Mouse (Mus musculus): Measurements from ENCODE around the gene Mif4gd. TPM values are rescaled to one million over a fixed set of nuclear protein-coding genes. Genes with fewer than 3 reads are reported as not detected.
A peak's percentile ranks its signal among the peaks of the same experiment; 100 is the strongest.
"Not testable (repeated sequence)": the region's sequence is repeated elsewhere in the genome, so short reads cannot be mapped to it uniquely, and the experiment has no call there.

Gene Mif4gd
- 31.9 and 34.4 TPM in 2 replicates for polyA plus RNA-seq (2015; fragmentation: Nextera tagmentation; extraction: Ambion mirVana)

GRCm38 (mm10) chr11:115612410-115613137 lies at the start of gene Mif4gd:
Mif4gd (minus strand) TSS chr11:115612969.
- Histone ChIP-seq H3K36me3 (peaks cover 18% of the 10 kb centered on the region; the same call in 1 of the 2 replicates), H3K27ac (peak within 1 kb of the TSS; percentile 98), H3K4me1 (peaks cover 19% of the 10 kb centered on the region; the same call in 1 of the 2 replicates), H3K4me2 (peak within 1 kb of the TSS; percentile 91), H3K27me3 (replicated peaks) (no peaks in the 10 kb centered on the region), H3K9ac (peak within 1 kb of the TSS; percentile 81), H3K9me3 (no peaks in the 10 kb centered on the region), H3K4me3 (replicated peaks) (peak within 1 kb of the TSS; percentile 79)
- peak; percentile 84 for ATAC-seq (ENCODE audit: insufficient read depth, low FRiP score, low read depth)
- under 1% methylated on average over 68 of the region's 80 CpGs for WGBS

DNA sequence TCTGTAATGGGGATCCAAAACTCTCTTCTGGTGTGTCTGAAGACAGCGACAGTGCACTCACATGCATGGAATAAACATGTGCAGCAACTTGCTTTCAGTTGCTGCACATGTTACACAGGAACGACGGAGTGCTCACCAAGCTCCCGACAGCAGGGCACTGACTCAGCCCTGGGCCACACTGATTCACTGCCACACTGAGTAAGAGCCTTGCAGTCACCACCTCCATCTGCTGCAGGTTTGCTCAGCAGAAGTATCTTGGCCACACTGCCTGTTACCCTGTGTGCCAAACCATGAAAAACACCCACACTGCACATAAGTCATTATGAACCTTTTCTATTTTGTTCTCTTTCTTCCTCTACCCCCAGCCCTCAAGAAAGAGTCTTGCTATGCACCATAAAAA lies 47.6 kb upstream of the Mif4gd start:
- H3K4me1 ChIP-seq = no peaks in the 10 kb centered on the region
- H3K4me2 ChIP-seq = no peak overlapping the region
- ATAC-seq (ENCODE audit: insufficient read depth, low FRiP score, low read depth) = no peak
- no peaks in the 10 kb centered on the region for H3K36me3 ChIP-seq
- H3K4me3 ChIP-seq (replicated peaks) = no peak overlapping the region
- no peaks in the 10 kb centered on the region for H3K27me3 ChIP-seq (replicated peaks)
- H3K9me3 ChIP-seq = no peaks in the 10 kb centered on the region
- H3K9ac ChIP-seq = no peak overlapping the region
- H3K27ac ChIP-seq = no peak overlapping the region
- WGBS = 90% methylated on average over 4 of the region's 4 CpGs

GRCm38 (mm10) chr11:115658521-115658920 lies 45.8 kb upstream of the Mif4gd start:
- WGBS = 80% methylated on average over 6 of the region's 6 CpGs
- Histone ChIP-seq H3K9ac (no peak overlapping the region), H3K27ac (no peak overlapping the region), H3K4me1 (no peaks in the 10 kb centered on the region), H3K4me2 (no peak overlapping the region), H3K36me3 (peaks cover 6% of the 10 kb centered on the region; the same call in 1 of the 2 replicates), H3K9me3 (no peaks in the 10 kb centered on the region), H3K27me3 (replicated peaks) (no peaks in the 10 kb centered on the region), H3K4me3 (replicated peaks) (no peak overlapping the region)
- no peak for ATAC-seq (ENCODE audit: insufficient read depth, low FRiP score, low read depth)

DNA sequence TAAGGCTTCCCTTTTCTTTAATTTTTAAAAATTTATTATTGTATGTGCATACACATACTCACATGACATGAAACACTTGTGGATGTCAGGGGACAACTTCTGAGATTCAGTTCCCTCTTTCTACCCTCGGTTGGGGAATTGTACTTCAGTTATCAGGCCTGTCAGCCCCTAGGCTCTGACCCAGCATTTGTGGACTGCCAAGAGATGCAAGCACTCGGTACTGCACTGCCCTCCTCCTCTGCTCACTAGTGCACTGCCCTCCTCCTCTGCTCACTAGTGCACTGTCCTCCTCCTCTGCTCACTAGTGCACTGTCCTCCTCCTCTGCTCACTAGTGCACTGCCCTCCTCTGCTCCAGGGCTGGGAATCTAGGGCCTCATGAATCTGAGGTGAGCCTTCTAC lies 41.4 kb upstream of the Mif4gd start:
- H3K4me1 ChIP-seq = no peaks in the 10 kb centered on the region
- ATAC-seq (ENCODE audit: insufficient read depth, low FRiP score, low read depth) = no peak
- no peak overlapping the region for H3K4me2 ChIP-seq
- WGBS = 68% methylated on average over 2 of the region's 2 CpGs
- H3K36me3 ChIP-seq = peaks cover 12% of the 10 kb centered on the region; the same call in 1 of the 2 replicates
- H3K9ac ChIP-seq = no peak overlapping the region
- no peak overlapping the region for H3K4me3 ChIP-seq (replicated peaks)
- H3K27ac ChIP-seq = no peak overlapping the region
- H3K27me3 ChIP-seq (replicated peaks) = no peaks in the 10 kb centered on the region
- H3K9me3 ChIP-seq = no peaks in the 10 kb centered on the region

GRCm38 (mm10) chr11:115653194-115653593 lies 40.4 kb upstream of the Mif4gd start:
- peaks cover 12% of the 10 kb centered on the region; the same call in 1 of the 2 replicates for H3K36me3 ChIP-seq
- H3K27ac ChIP-seq = no peak overlapping the region
- no peaks in the 10 kb centered on the region for H3K27me3 ChIP-seq (replicated peaks)
- no peak overlapping the region for H3K4me2 ChIP-seq
- ATAC-seq (ENCODE audit: insufficient read depth, low FRiP score, low read depth) = no peak
- 83% methylated on average over 3 of the region's 3 CpGs for WGBS
- no peak overlapping the region for H3K9ac ChIP-seq
- no peak overlapping the region for H3K4me3 ChIP-seq (replicated peaks)
- H3K9me3 ChIP-seq = no peaks in the 10 kb centered on the region
- H3K4me1 ChIP-seq = no peaks in the 10 kb centered on the region

- H3K36me3 ChIP-seq = peaks cover 16% of the 10 kb centered on the region
- ATAC-seq (ENCODE audit: insufficient read depth, low FRiP score, low read depth) = no peak
- no peak overlapping the region for H3K4me3 ChIP-seq (replicated peaks)
- H3K9ac ChIP-seq = no peak overlapping the region
- no peaks in the 10 kb centered on the region for H3K4me1 ChIP-seq
- no peak overlapping the region for H3K27ac ChIP-seq
- 87% methylated on average over 3 of the region's 3 CpGs for WGBS
- no peak overlapping the region for H3K4me2 ChIP-seq
- no peaks in the 10 kb centered on the region for H3K27me3 ChIP-seq (replicated peaks)
- no peaks in the 10 kb centered on the region for H3K9me3 ChIP-seq
Observed at GRCm38 (mm10) chr11:115651680-115652079, 38.9 kb upstream of the Mif4gd start.

- no peak for ATAC-seq (ENCODE audit: insufficient read depth, low FRiP score, low read depth)
- Histone ChIP-seq H3K27me3 (replicated peaks) (no peaks in the 10 kb centered on the region), H3K27ac (0 out of 2 replicates have a peak overlapping the region, but pooled peaks have one; percentile 9), H3K4me1 (no peaks in the 10 kb centered on the region), H3K4me3 (replicated peaks) (no peak overlapping the region), H3K9ac (no peak overlapping the region), H3K9me3 (no peaks in the 10 kb centered on the region), H3K36me3 (peaks cover 15% of the 10 kb centered on the region), H3K4me2 (no peak overlapping the region)
- 74% methylated on average over 10 of the region's 10 CpGs for WGBS
Observed at GRCm38 (mm10) chr11:115649706-115650105, 36.9 kb upstream of the Mif4gd start.

GRCm38 (mm10) chr11:115647459-115647858 lies 34.7 kb upstream of the Mif4gd start:
- no peak for ATAC-seq (ENCODE audit: insufficient read depth, low FRiP score, low read depth)
- no peaks in the 10 kb centered on the region for H3K9me3 ChIP-seq
- peaks cover 11% of the 10 kb centered on the region for H3K36me3 ChIP-seq
- no peak overlapping the region for H3K4me2 ChIP-seq
- no peak overlapping the region for H3K9ac ChIP-seq
- H3K4me3 ChIP-seq (replicated peaks) = no peak overlapping the region
- no peaks in the 10 kb centered on the region for H3K27me3 ChIP-seq (replicated peaks)
- H3K4me1 ChIP-seq = no peaks in the 10 kb centered on the region
- H3K27ac ChIP-seq = no peak overlapping the region
- WGBS = 54% methylated on average over 6 of the region's 6 CpGs

GRCm38 (mm10) chr11:115646439-115646838 lies 33.7 kb upstream of the Mif4gd start:
- no peak overlapping the region for H3K9ac ChIP-seq
- H3K36me3 ChIP-seq = peaks cover 11% of the 10 kb centered on the region
- no peak overlapping the region for H3K4me3 ChIP-seq (replicated peaks)
- H3K27me3 ChIP-seq (replicated peaks) = no peaks in the 10 kb centered on the region
- H3K27ac ChIP-seq = no peak overlapping the region
- no peaks in the 10 kb centered on the region for H3K9me3 ChIP-seq
- H3K4me1 ChIP-seq = no peaks in the 10 kb centered on the region
- no peak for ATAC-seq (ENCODE audit: insufficient read depth, low FRiP score, low read depth)
- WGBS = 89% methylated on average over 9 of the region's 9 CpGs
- no peak overlapping the region for H3K4me2 ChIP-seq

GRCm38 (mm10) chr11:115645498-115645897 lies 32.7 kb upstream of the Mif4gd start:
- H3K4me1 ChIP-seq; H3K9ac ChIP-seq; ATAC-seq (ENCODE audit: insufficient read depth, low FRiP score, low read depth); H3K36me3 ChIP-seq; H3K4me3 ChIP-seq (replicated peaks); H3K27me3 ChIP-seq (replicated peaks); H3K27ac ChIP-seq; H3K4me2 ChIP-seq; H3K9me3 ChIP-seq: not testable (repeated sequence)
- WGBS = 59% methylated on average over 14 of the region's 14 CpGs

DNA sequence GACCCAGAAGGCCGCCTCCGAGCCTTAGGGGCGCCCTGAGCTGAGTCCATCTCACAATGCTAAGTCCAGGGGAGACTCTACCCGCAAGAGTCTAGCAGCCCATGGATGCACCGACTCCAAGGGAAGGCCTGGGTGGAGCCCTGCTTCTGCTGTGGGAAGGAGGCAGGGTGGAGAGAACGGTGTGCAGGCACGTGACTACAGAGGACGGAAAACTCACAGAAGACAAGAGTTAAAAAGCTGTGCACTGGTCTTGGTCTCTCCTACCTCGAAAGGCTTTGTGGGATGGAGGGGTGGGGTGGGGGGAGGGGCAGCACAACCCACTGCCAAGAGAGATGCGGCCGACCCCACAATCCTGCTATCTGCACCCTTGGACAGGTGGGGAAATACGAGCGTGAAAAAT lies 31.5 kb upstream of the Mif4gd start:
- Histone ChIP-seq H3K27ac (no peak overlapping the region), H3K36me3 (peaks cover 6% of the 10 kb centered on the region), H3K9me3 (no peaks in the 10 kb centered on the region), H3K4me1 (no peaks in the 10 kb centered on the region), H3K4me2 (no peak overlapping the region), H3K27me3 (replicated peaks) (no peaks in the 10 kb centered on the region), H3K4me3 (replicated peaks) (no peak overlapping the region), H3K9ac (no peak overlapping the region)
- no peak for ATAC-seq (ENCODE audit: insufficient read depth, low FRiP score, low read depth)
- WGBS = 86% methylated on average over 13 of the region's 13 CpGs

- Histone ChIP-seq H3K4me2 (no peak overlapping the region), H3K27me3 (replicated peaks) (no peaks in the 10 kb centered on the region), H3K4me3 (replicated peaks) (no peak overlapping the region), H3K4me1 (no peaks in the 10 kb centered on the region), H3K27ac (no peak overlapping the region), H3K9ac (no peak overlapping the region), H3K36me3 (peaks cover 6% of the 10 kb centered on the region), H3K9me3 (no peaks in the 10 kb centered on the region)
- no peak for ATAC-seq (ENCODE audit: insufficient read depth, low FRiP score, low read depth)
- 65% methylated on average over 10 of the region's 10 CpGs for WGBS
Observed at GRCm38 (mm10) chr11:115643265-115643664, 30.5 kb upstream of the Mif4gd start.

Measured in stomach, embryonic 15.5 days (tissue).